Mouse (Mus musculus) liver, adult 2 months (tissue): Measurements from ENCODE around the gene Sec14l1. TPM values are rescaled to one million over a fixed set of nuclear protein-coding genes. Genes with fewer than 3 reads are reported as not detected.

Experiments
- DNase-seq: peaks from one replicate; pipeline ENCODE4 v3.0.0-alpha.2; 2011; ENCODE audit warnings: low read depth, low spot score; ENCODE audit errors: extremely low read depth
- H3K27ac ChIP-seq: fragments of 200-500 bp; replicated peaks from 2 replicates; pipeline ENCODE4 v1.5.1; 2012; ENCODE audit warnings: low read depth, mild to moderate bottlenecking, control low read depth, inconsistent platforms, low read length; ENCODE audit not compliant: insufficient read depth
- H3K27me3 ChIP-seq: fragments of 200-500 bp; 2 replicates; pipeline ENCODE4 v1.6.1; 2012; ENCODE audit warnings: mild to moderate bottlenecking, moderate library complexity, low read length, inconsistent platforms; ENCODE audit not compliant: control insufficient read depth, insufficient read depth
- H3K36me3 ChIP-seq: fragments of 200-500 bp; 2 replicates; pipeline ENCODE4 v1.6.1; 2012; ENCODE audit warnings: low read length, inconsistent platforms; ENCODE audit not compliant: control insufficient read depth, insufficient read depth
- H3K4me1 ChIP-seq: fragments of 200-500 bp; 2 replicates; pipeline ENCODE4 v1.6.1; 2011; ENCODE audit warnings: low read length; ENCODE audit not compliant: control insufficient read depth, insufficient read depth
- H3K4me3 ChIP-seq: fragments of 200-500 bp; 2 replicates; pipeline ENCODE4 v1.5.1; 2011; ENCODE audit warnings: low read depth, mild to moderate bottlenecking, control low read depth, low read length, moderate library complexity; ENCODE audit not compliant: insufficient read depth
- H3K79me2 ChIP-seq: fragments of 200-500 bp; 2 replicates; pipeline ENCODE4 v1.6.1; 2012; ENCODE audit warnings: inconsistent platforms, mild to moderate bottlenecking, low read length, moderate library complexity; ENCODE audit not compliant: control insufficient read depth, insufficient read depth
- H3K9ac ChIP-seq: fragments of 200-500 bp; 2 replicates; pipeline ENCODE4 v1.6.1; 2012; ENCODE audit warnings: low read depth, mild to moderate bottlenecking, control low read depth, inconsistent platforms, low read length
- CTCF ChIP-seq: fragments of 200-500 bp; IDR thresholded peaks from 2 replicates; pipeline ENCODE4 v1.5.1; 2011; ENCODE audit warnings: low read depth, low read length, control low read depth
- POLR2A ChIP-seq: fragments of 200-500 bp; IDR thresholded peaks from 2 replicates; pipeline ENCODE4 v1.6.1; 2011; ENCODE audit warnings: low read length, control low read depth; ENCODE audit not compliant: insufficient read depth; ENCODE audit errors: extremely low read depth
- WGBS: fragments of 180-500 bp; shearing (Covaris S2); methylation state at CpG from one replicate; pipeline ENCODE4 v1.1.7; 2018; 5-methylcytosine and 5-hydroxymethylcytosine counted together
- polyA plus RNA-seq: library from polyadenylated mRNA; depleted of rRNA; stranded (reverse); fragments of >200 nt; gene quantifications from 2 replicates; pipeline ENCODE4 v1.2.3, GENCODE M21; 2012
- total RNA-seq: library from RNA; depleted of rRNA; stranded (reverse); fragments of >200 nt; gene quantifications from 2 replicates; pipeline ENCODE4 v1.2.3, GENCODE M21; 2014

Sec14l1 gene
- total and polyA plus RNA-seq, 2 experiments = 4.6 to 8.2 TPM

GRCm38 (mm10) chr11:117199282-117200175 lies 84.6 kb downstream of the Sec14l1 start, which contains the start of gene Sept9:
Gene Sept9, plus strand, starts transcription at chr11:117199661.
- H3K27ac ChIP-seq = peak within 1 kb of the TSS; percentile 81
- no peaks in the 10 kb centered on the region for H3K36me3 ChIP-seq
- TF ChIP-seq CTCF (no peak), POLR2A (peak; percentile 69; the same call in 1 of the 2 replicates)
- H3K79me2 ChIP-seq = peaks cover 11% of the 10 kb centered on the region; the same call in 1 of the 2 replicates
- 2% methylated on average over 70 of the region's 70 CpGs for WGBS
- H3K4me1 ChIP-seq = peaks cover 27% of the 10 kb centered on the region
- H3K27me3 ChIP-seq = no peaks in the 10 kb centered on the region
- H3K9ac ChIP-seq = peak within 1 kb of the TSS; percentile 91
- peak within 1 kb of the TSS; percentile 86 for H3K4me3 ChIP-seq
- peak; percentile 33 for DNase-seq

DNA sequence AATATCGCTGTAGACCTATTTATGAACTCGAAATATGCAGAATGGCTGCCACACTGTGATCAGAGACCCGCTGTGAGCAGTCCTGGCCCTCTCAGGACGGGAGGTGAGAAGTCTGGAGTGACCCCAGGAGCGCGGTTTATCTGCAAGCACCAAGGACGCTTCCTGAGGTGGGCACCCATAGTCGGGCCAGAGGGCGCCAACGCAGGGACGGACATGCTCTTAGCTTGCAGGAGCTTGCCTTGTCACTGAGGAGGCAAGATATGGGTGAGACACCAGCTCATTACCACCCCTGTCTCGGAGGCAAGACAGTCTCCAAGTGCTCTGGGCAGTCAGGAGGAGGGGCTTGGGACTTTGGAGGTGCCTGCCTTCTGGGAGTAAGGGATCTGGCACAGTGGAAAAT lies 86.9 kb downstream of the Sec14l1 start:
- Histone ChIP-seq H3K4me3 (no peak overlapping the region), H3K79me2 (peaks cover 16% of the 10 kb centered on the region; the same call in 1 of the 2 replicates), H3K27ac (no peak overlapping the region), H3K9ac (no peak overlapping the region), H3K36me3 (no peaks in the 10 kb centered on the region), H3K27me3 (no peaks in the 10 kb centered on the region), H3K4me1 (peaks cover 41% of the 10 kb centered on the region)
- no peak for DNase-seq
- WGBS = 87% methylated on average over 12 of the region's 12 CpGs
- TF ChIP-seq POLR2A = no peak
- no peak for TF ChIP-seq CTCF

GRCm38 (mm10) chr11:117204606-117205005 lies 89.6 kb downstream of the Sec14l1 start:
- Histone ChIP-seq H3K4me3 (peak overlapping the region; percentile 43; the same call in 1 of the 2 replicates), H3K9ac (peak overlapping the region; percentile 40), H3K27me3 (no peaks in the 10 kb centered on the region), H3K36me3 (no peaks in the 10 kb centered on the region), H3K4me1 (peaks cover 42% of the 10 kb centered on the region), H3K27ac (peak overlapping the region; percentile 89), H3K79me2 (peaks cover 27% of the 10 kb centered on the region; the same call in 1 of the 2 replicates)
- TF ChIP-seq POLR2A (no peak), CTCF (no peak)
- 9% methylated on average over 8 of the region's 8 CpGs for WGBS
- DNase-seq = peak; percentile 99

GRCm38 (mm10) chr11:117205042-117205441 lies 90.1 kb downstream of the Sec14l1 start:
- Histone ChIP-seq H3K9ac (peak overlapping the region; percentile 40), H3K27ac (peak overlapping the region; percentile 89), H3K36me3 (no peaks in the 10 kb centered on the region), H3K4me1 (peaks cover 42% of the 10 kb centered on the region), H3K4me3 (no peak overlapping the region; the same call in 1 of the 2 replicates), H3K79me2 (peaks cover 26% of the 10 kb centered on the region; the same call in 1 of the 2 replicates), H3K27me3 (no peaks in the 10 kb centered on the region)
- WGBS = 19% methylated on average over 6 of the region's 6 CpGs
- no peak for TF ChIP-seq POLR2A
- DNase-seq = peak; percentile 85

- no peaks in the 10 kb centered on the region for H3K27me3 ChIP-seq
- H3K4me3 ChIP-seq = 0 out of 2 replicates have a peak overlapping the region, but pooled peaks have one; percentile 0
- no peak for TF ChIP-seq POLR2A
- no peak for TF ChIP-seq CTCF
- no peak for DNase-seq
- H3K79me2 ChIP-seq = peaks cover 25% of the 10 kb centered on the region; the same call in 1 of the 2 replicates
- H3K27ac ChIP-seq = peak overlapping the region; percentile 89
- WGBS = 24% methylated on average over 9 of the region's 9 CpGs
- peak overlapping the region; percentile 32 for H3K9ac ChIP-seq
- H3K4me1 ChIP-seq = peaks cover 39% of the 10 kb centered on the region
- H3K36me3 ChIP-seq = no peaks in the 10 kb centered on the region
Observed at GRCm38 (mm10) chr11:117205447-117205846, 90.5 kb downstream of the Sec14l1 start.
